Mouse (Mus musculus): ENCODE results near the gene Cyp2c23. TPM values are rescaled to one million over a fixed set of nuclear protein-coding genes. Genes with fewer than 3 reads are reported as not detected.

Cyp2c23 gene
- polyA plus RNA-seq, 1 experiment from 2014 or later, result 0.56 TPM

GRCm38 (mm10) chr19:43961185-43961584, 67.8 kb downstream of the Cyp2c23 start:
- 84% methylated on average over 2 of the region's 2 CpGs for WGBS
- TF ChIP-seq EP300 (IDR thresholded peaks at IDR 0.05), result no peak
- peak; percentile 55 for TF ChIP-seq CTCF (IDR thresholded peaks at IDR 0.05)
- Histone ChIP-seq H3K9ac (replicated peaks; ENCODE audit: low read depth) (no peak overlapping the region), H3K4me1 (ENCODE audit: insufficient read depth, low read depth, low read length) (no peaks in the 10 kb centered on the region), H3K4me2 (replicated peaks; ENCODE audit: low read depth, low read length) (no peak overlapping the region), H3K36me3 (ENCODE audit: insufficient read depth, low read length) (no peaks in the 10 kb centered on the region), H3K9me3 (ENCODE audit: low read length) (no peaks in the 10 kb centered on the region), H3K4me3 (ENCODE audit: low read depth, low read length) (no peak overlapping the region), H3K27ac (ENCODE audit: low read length) (no peak overlapping the region), H3K27me3 (replicated peaks; ENCODE audit: insufficient read depth, low read length) (no peaks in the 10 kb centered on the region)
- DNase-seq (ENCODE audit: low spot score) (no peak), ATAC-seq (no peak)

- no peaks in the 10 kb centered on the region for H3K4me1 ChIP-seq (ENCODE audit: insufficient read depth, low read depth, low read length)
- H3K9me3 ChIP-seq (ENCODE audit: low read length), result no peaks in the 10 kb centered on the region
- no peak overlapping the region for H3K4me3 ChIP-seq (ENCODE audit: low read depth, low read length)
- no peaks in the 10 kb centered on the region for H3K27me3 ChIP-seq (replicated peaks; ENCODE audit: insufficient read depth, low read length)
- H3K9ac ChIP-seq (replicated peaks; ENCODE audit: low read depth), result no peak overlapping the region
- H3K36me3 ChIP-seq (ENCODE audit: insufficient read depth, low read length), result no peaks in the 10 kb centered on the region
- DNase-seq (ENCODE audit: low spot score) (peak; percentile 82), ATAC-seq (peak; percentile 84)
- no peak for TF ChIP-seq EP300 (IDR thresholded peaks at IDR 0.05)
- no peak for TF ChIP-seq CTCF (IDR thresholded peaks at IDR 0.05)
- WGBS, result 55% methylated on average over 11 of the region's 11 CpGs
- H3K4me2 ChIP-seq (replicated peaks; ENCODE audit: low read depth, low read length), result 0 out of 2 replicates have a peak overlapping the region, but pooled peaks have one; percentile 8
- H3K27ac ChIP-seq (ENCODE audit: low read length), result peak overlapping the region; percentile 20; the same call in 1 of the 2 replicates
Measured at GRCm38 (mm10) chr19:43960014-43960413, 69.0 kb downstream of the Cyp2c23 start.

GRCm38 (mm10) chr19:43959162-43959561, 69.8 kb downstream of the Cyp2c23 start:
- WGBS, result 28% methylated on average over 2 of the region's 2 CpGs
- H3K4me3 ChIP-seq (ENCODE audit: low read depth, low read length), result no peak overlapping the region
- TF ChIP-seq EP300 (IDR thresholded peaks at IDR 0.05) (no peak), CTCF (IDR thresholded peaks at IDR 0.05) (peak; percentile 96)
- no peaks in the 10 kb centered on the region for H3K36me3 ChIP-seq (ENCODE audit: insufficient read depth, low read length)
- H3K4me1 ChIP-seq (ENCODE audit: insufficient read depth, low read depth, low read length), result no peaks in the 10 kb centered on the region
- H3K9me3 ChIP-seq (ENCODE audit: low read length), result no peaks in the 10 kb centered on the region
- ATAC-seq, result peak; percentile 70
- no peak overlapping the region for H3K9ac ChIP-seq (replicated peaks; ENCODE audit: low read depth)
- DNase-seq (ENCODE audit: low spot score), result peak; percentile 80
- no peaks in the 10 kb centered on the region for H3K27me3 ChIP-seq (replicated peaks; ENCODE audit: insufficient read depth, low read length)
- H3K27ac ChIP-seq (ENCODE audit: low read length), result no peak overlapping the region
- no peak overlapping the region for H3K4me2 ChIP-seq (replicated peaks; ENCODE audit: low read depth, low read length)

- H3K9ac ChIP-seq (replicated peaks; ENCODE audit: low read depth), result no peak overlapping the region
- no peaks in the 10 kb centered on the region for H3K27me3 ChIP-seq (replicated peaks; ENCODE audit: insufficient read depth, low read length)
- H3K9me3 ChIP-seq (ENCODE audit: low read length), result no peaks in the 10 kb centered on the region
- TF ChIP-seq CTCF (IDR thresholded peaks at IDR 0.05) (no peak), EP300 (IDR thresholded peaks at IDR 0.05) (no peak)
- no peaks in the 10 kb centered on the region for H3K4me1 ChIP-seq (ENCODE audit: insufficient read depth, low read depth, low read length)
- 73% methylated on average over 4 of the region's 4 CpGs for WGBS
- no peaks in the 10 kb centered on the region for H3K36me3 ChIP-seq (ENCODE audit: insufficient read depth, low read length)
- H3K4me2 ChIP-seq (replicated peaks; ENCODE audit: low read depth, low read length), result no peak overlapping the region
- DNase-seq (ENCODE audit: low spot score) (no peak), ATAC-seq (no peak)
- H3K4me3 ChIP-seq (ENCODE audit: low read depth, low read length), result no peak overlapping the region
- H3K27ac ChIP-seq (ENCODE audit: low read length), result no peak overlapping the region
Measured at GRCm38 (mm10) chr19:43957881-43958280, 71.1 kb downstream of the Cyp2c23 start.

- no peak for TF ChIP-seq CTCF (IDR thresholded peaks at IDR 0.05)
- TF ChIP-seq EP300 (IDR thresholded peaks at IDR 0.05), result no peak
- no peaks in the 10 kb centered on the region for H3K9me3 ChIP-seq (ENCODE audit: low read length)
- H3K27ac ChIP-seq (ENCODE audit: low read length), result no peak overlapping the region
- no peak overlapping the region for H3K4me3 ChIP-seq (ENCODE audit: low read depth, low read length)
- DNase-seq (ENCODE audit: low spot score) (peak; percentile 65), ATAC-seq (peak; percentile 11; the same call in 1 of the 2 replicates)
- H3K4me2 ChIP-seq (replicated peaks; ENCODE audit: low read depth, low read length), result no peak overlapping the region
- no peaks in the 10 kb centered on the region for H3K27me3 ChIP-seq (replicated peaks; ENCODE audit: insufficient read depth, low read length)
- H3K4me1 ChIP-seq (ENCODE audit: insufficient read depth, low read depth, low read length), result no peaks in the 10 kb centered on the region
- 26% methylated on average over 4 of the region's 4 CpGs for WGBS
- no peak overlapping the region for H3K9ac ChIP-seq (replicated peaks; ENCODE audit: low read depth)
- no peaks in the 10 kb centered on the region for H3K36me3 ChIP-seq (ENCODE audit: insufficient read depth, low read length)
Measured at GRCm38 (mm10) chr19:43957402-43957801, 71.6 kb downstream of the Cyp2c23 start.

GRCm38 (mm10) chr19:43955266-43955665, 73.7 kb downstream of the Cyp2c23 start:
- Histone ChIP-seq H3K9me3 (ENCODE audit: low read length) (no peaks in the 10 kb centered on the region), H3K27ac (ENCODE audit: low read length) (no peak overlapping the region), H3K36me3 (ENCODE audit: insufficient read depth, low read length) (no peaks in the 10 kb centered on the region), H3K4me3 (ENCODE audit: low read depth, low read length) (no peak overlapping the region), H3K4me1 (ENCODE audit: insufficient read depth, low read depth, low read length) (no peaks in the 10 kb centered on the region), H3K27me3 (replicated peaks; ENCODE audit: insufficient read depth, low read length) (no peaks in the 10 kb centered on the region), H3K4me2 (replicated peaks; ENCODE audit: low read depth, low read length) (no peak overlapping the region), H3K9ac (replicated peaks; ENCODE audit: low read depth) (no peak overlapping the region)
- no peak for DNase-seq (ENCODE audit: low spot score)
- no peak for ATAC-seq
- TF ChIP-seq CTCF (IDR thresholded peaks at IDR 0.05) (no peak), EP300 (IDR thresholded peaks at IDR 0.05) (no peak)
- 71% methylated on average over 5 of the region's 5 CpGs for WGBS

Other genes with a start within 250 kb of the Cyp2c23 start
- 0.02 TPM in 1 of 2 replicates, not detected in the other for gene Abcc2, start 247.0 kb downstream of the Cyp2c23 start, polyA plus RNA-seq (2015; fragmentation: Nextera tagmentation; extraction: Ambion mirVana)
- gene Dnmbp, start 89.0 kb downstream of the Cyp2c23 start, polyA plus RNA-seq (2015; fragmentation: Nextera tagmentation; extraction: Ambion mirVana), result 10.0 and 10.2 TPM in 2 replicates
- gene Cpn1, start 42.7 kb downstream of the Cyp2c23 start, polyA plus RNA-seq (2015; fragmentation: Nextera tagmentation; extraction: Ambion mirVana), result 5.0 and 5.1 TPM in 2 replicates
- 22.7 and 26.9 TPM in 2 replicates for gene Erlin1, start 40.6 kb upstream of the Cyp2c23 start, polyA plus RNA-seq (2015; fragmentation: Nextera tagmentation; extraction: Ambion mirVana)
- 32.8 and 33.4 TPM in 2 replicates for gene Chuk, start 78.3 kb upstream of the Cyp2c23 start, polyA plus RNA-seq (2015; fragmentation: Nextera tagmentation; extraction: Ambion mirVana)
- gene Cwf19l1, start 106.7 kb upstream of the Cyp2c23 start, polyA plus RNA-seq (2015; fragmentation: Nextera tagmentation; extraction: Ambion mirVana), result 14.2 and 18.5 TPM in 2 replicates
- gene Bloc1s2, start 117.2 kb upstream of the Cyp2c23 start, polyA plus RNA-seq (2015; fragmentation: Nextera tagmentation; extraction: Ambion mirVana), result 62.0 and 63.5 TPM in 2 replicates
- gene Pkd2l1, start 163.2 kb upstream of the Cyp2c23 start, polyA plus RNA-seq (2015; fragmentation: Nextera tagmentation; extraction: Ambion mirVana), result 0.04 and 0.05 TPM in 2 replicates
- 0.50 and 0.60 TPM in 2 replicates for gene Scd3, start 174.1 kb upstream of the Cyp2c23 start, polyA plus RNA-seq (2015; fragmentation: Nextera tagmentation; extraction: Ambion mirVana)

All from lung, postnatal 0 days (tissue).